Mouse (Mus musculus): Measurements from ENCODE around the gene Atp1b2.

- TF ChIP-seq CTCF (IDR thresholded peaks at IDR 0.05 in 2 of 3, conservative IDR thresholded peaks at IDR 0.05 in 1 of 3; ENCODE audit: control insufficient read depth in 1 of 3, insufficient read depth in 1 of 3, low read depth in 2 of 3, low read length in 3 of 3, poor library complexity in 1 of 3, severe bottlenecking in 1 of 3) = no peak
- no peak for TF ChIP-seq GABPA (IDR thresholded peaks at IDR 0.05; ENCODE audit: low read depth, low read length)
Observed at GRCm38 (mm10) chr11:69605726-69606490, at the start of gene Atp1b2.
